Mouse (Mus musculus): ENCODE data around the gene Dennd1c. TPM values are rescaled to one million over a fixed set of nuclear protein-coding genes. Genes with fewer than 3 reads are reported as not detected.

Gene Dennd1c
- polyA plus RNA-seq, 1 experiment from 2014 or later, result 5.1 TPM

DNA sequence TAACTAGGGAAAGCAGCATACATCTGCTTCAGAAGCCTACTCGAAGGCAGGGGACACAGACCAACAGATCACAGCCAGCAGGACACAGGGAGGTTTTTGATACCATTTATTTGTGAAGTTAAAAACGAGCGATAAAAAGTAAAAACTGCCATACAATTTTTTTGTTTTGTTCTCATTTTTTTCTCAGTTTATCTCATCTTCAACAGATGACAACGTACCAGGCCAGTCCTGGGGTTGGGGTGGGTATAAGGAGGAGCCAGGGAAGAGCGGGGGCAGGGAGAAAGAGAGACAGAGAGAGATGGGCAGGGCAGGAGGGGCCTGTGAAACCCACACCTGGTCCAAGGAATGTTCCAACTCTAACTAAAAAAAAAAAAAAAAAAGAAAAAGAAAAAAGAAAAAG is 57.4 kb downstream of the Dennd1c start:
- DNase-seq (ENCODE audit: low spot score) (no peak), ATAC-seq (replicated peaks; ENCODE audit: low FRiP score, low read depth) (no peak)
- Histone ChIP-seq H3K4me2 (ENCODE audit: low read length) (no peak overlapping the region), H3K36me3 (ENCODE audit: insufficient read depth, low read length) (peaks cover 52% of the 10 kb centered on the region), H3K27me3 (ENCODE audit: insufficient read depth, low read length) (no peaks in the 10 kb centered on the region), H3K9ac (ENCODE audit: low read depth, low read length) (no peak overlapping the region), H3K4me1 (replicated peaks; ENCODE audit: insufficient read depth, low read length) (no peaks in the 10 kb centered on the region), H3K4me3 (replicated peaks; ENCODE audit: low read depth, low read length) (no peak overlapping the region), H3K9me3 (replicated peaks; ENCODE audit: low read length) (no peaks in the 10 kb centered on the region), H3K27ac (no peak overlapping the region)
- TF ChIP-seq CTCF (IDR thresholded peaks at IDR 0.05; ENCODE audit: low read depth), result no peak
- 92% methylated on average over 5 of the region's 5 CpGs for WGBS

DNA sequence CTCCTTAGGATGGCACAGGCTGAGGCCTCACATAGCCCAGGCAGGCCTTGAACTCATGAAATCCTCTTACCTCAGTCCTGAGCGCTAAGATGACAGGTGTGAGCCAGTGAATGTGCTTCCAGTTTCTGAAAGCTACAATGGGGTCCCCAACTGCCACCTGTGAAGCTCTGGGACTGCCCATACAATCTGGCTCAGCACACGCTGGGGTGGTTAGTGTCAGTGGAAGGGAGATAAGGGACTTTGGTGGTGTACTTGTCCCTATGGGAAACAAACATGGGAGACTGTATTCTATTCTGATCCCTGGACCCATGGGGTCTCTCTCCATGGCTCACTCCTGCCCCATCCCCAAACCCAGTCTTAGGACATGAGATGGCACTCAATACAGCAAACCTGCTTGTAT is 58.6 kb downstream of the Dennd1c start:
- Histone ChIP-seq H3K4me3 (replicated peaks; ENCODE audit: low read depth, low read length) (no peak overlapping the region), H3K4me2 (ENCODE audit: low read length) (no peak overlapping the region), H3K9ac (ENCODE audit: low read depth, low read length) (no peak overlapping the region), H3K4me1 (replicated peaks; ENCODE audit: insufficient read depth, low read length) (no peaks in the 10 kb centered on the region), H3K27ac (no peak overlapping the region), H3K9me3 (replicated peaks; ENCODE audit: low read length) (no peaks in the 10 kb centered on the region), H3K36me3 (ENCODE audit: insufficient read depth, low read length) (peaks cover 40% of the 10 kb centered on the region), H3K27me3 (ENCODE audit: insufficient read depth, low read length) (no peaks in the 10 kb centered on the region)
- TF ChIP-seq CTCF (IDR thresholded peaks at IDR 0.05; ENCODE audit: low read depth), result no peak
- ATAC-seq (replicated peaks; ENCODE audit: low FRiP score, low read depth) (no peak; the same call in 1 of the 2 replicates), DNase-seq (ENCODE audit: low spot score) (no peak)
- 79% methylated on average over 2 of the region's 2 CpGs for WGBS

Other genes starting within 250 kb of the Dennd1c start
- gene Rfx2, start 247.5 kb downstream of the Dennd1c start, polyA plus RNA-seq (2015; fragmentation: Nextera tagmentation; extraction: Ambion mirVana), result 1.6 and 2.1 TPM in 2 replicates
- gene Acsbg2, start 204.1 kb downstream of the Dennd1c start, polyA plus RNA-seq (2015; fragmentation: Nextera tagmentation; extraction: Ambion mirVana), result not detected in 2 replicates
- gene 1700061G19Rik, start 203.0 kb downstream of the Dennd1c start, polyA plus RNA-seq (2015; fragmentation: Nextera tagmentation; extraction: Ambion mirVana), result 0.11 and 0.13 TPM in 2 replicates
- 27.4 and 29.1 TPM in 2 replicates for gene Mllt1, start 143.1 kb downstream of the Dennd1c start, polyA plus RNA-seq (2015; fragmentation: Nextera tagmentation; extraction: Ambion mirVana)
- not detected in 2 replicates for gene Acer1, start 96.4 kb downstream of the Dennd1c start, polyA plus RNA-seq (2015; fragmentation: Nextera tagmentation; extraction: Ambion mirVana)
- gene Clpp, start 88.2 kb downstream of the Dennd1c start, polyA plus RNA-seq (2015; fragmentation: Nextera tagmentation; extraction: Ambion mirVana), result 145 and 149 TPM in 2 replicates
- 61.2 and 65.7 TPM in 2 replicates for gene Alkbh7, start 81.2 kb downstream of the Dennd1c start, polyA plus RNA-seq (2015; fragmentation: Nextera tagmentation; extraction: Ambion mirVana)
- gene Pspn, start 78.5 kb downstream of the Dennd1c start, polyA plus RNA-seq (2015; fragmentation: Nextera tagmentation; extraction: Ambion mirVana), result 0.55 TPM in 1 of 2 replicates, not detected in the other
- gene Gtf2f1, start 67.2 kb downstream of the Dennd1c start, polyA plus RNA-seq (2015; fragmentation: Nextera tagmentation; extraction: Ambion mirVana), result 46.7 and 50.3 TPM in 2 replicates
- 0.38 TPM in 1 of 2 replicates, not detected in the other for gene Gm17949, start 67.0 kb downstream of the Dennd1c start, polyA plus RNA-seq (2015; fragmentation: Nextera tagmentation; extraction: Ambion mirVana)
- 35.6 and 36.2 TPM in 2 replicates for gene Khsrp, start 47.0 kb downstream of the Dennd1c start, polyA plus RNA-seq (2015; fragmentation: Nextera tagmentation; extraction: Ambion mirVana)
- not detected in 2 replicates for gene Slc25a41, start 36.9 kb downstream of the Dennd1c start, polyA plus RNA-seq (2015; fragmentation: Nextera tagmentation; extraction: Ambion mirVana)
- gene Crb3, start 19.4 kb downstream of the Dennd1c start, polyA plus RNA-seq (2015; fragmentation: Nextera tagmentation; extraction: Ambion mirVana), result 82.4 and 90.9 TPM in 2 replicates
- gene Slc25a23, start 18.7 kb downstream of the Dennd1c start, polyA plus RNA-seq (2015; fragmentation: Nextera tagmentation; extraction: Ambion mirVana), result 10.2 and 10.7 TPM in 2 replicates
- 15.4 and 16.4 TPM in 2 replicates for gene Tubb4a, start 9.3 kb upstream of the Dennd1c start, polyA plus RNA-seq (2015; fragmentation: Nextera tagmentation; extraction: Ambion mirVana)
- gene Tnfsf9, start 26.8 kb upstream of the Dennd1c start, polyA plus RNA-seq (2015; fragmentation: Nextera tagmentation; extraction: Ambion mirVana), result 6.1 and 6.8 TPM in 2 replicates
- gene Cd70, start 71.3 kb upstream of the Dennd1c start, polyA plus RNA-seq (2015; fragmentation: Nextera tagmentation; extraction: Ambion mirVana), result 0.28 TPM in 1 of 2 replicates, not detected in the other
- gene Tnfsf14, start 115.7 kb upstream of the Dennd1c start, polyA plus RNA-seq (2015; fragmentation: Nextera tagmentation; extraction: Ambion mirVana), result 0.08 and 0.09 TPM in 2 replicates
- gene C3, start 149.6 kb upstream of the Dennd1c start, polyA plus RNA-seq (2015; fragmentation: Nextera tagmentation; extraction: Ambion mirVana), result 2.0 and 2.9 TPM in 2 replicates
- gene Gpr108, start 169.9 kb upstream of the Dennd1c start, polyA plus RNA-seq (2015; fragmentation: Nextera tagmentation; extraction: Ambion mirVana), result 37.6 and 40.4 TPM in 2 replicates
- 40.8 and 43.6 TPM in 2 replicates for gene Trip10, start 170.9 kb upstream of the Dennd1c start, polyA plus RNA-seq (2015; fragmentation: Nextera tagmentation; extraction: Ambion mirVana)
- gene Vav1, start 200.6 kb upstream of the Dennd1c start, polyA plus RNA-seq (2015; fragmentation: Nextera tagmentation; extraction: Ambion mirVana), result 0.87 and 1.1 TPM in 2 replicates